Mouse (Mus musculus) hindbrain, embryonic 12.5 days (tissue): ENCODE measurements around the gene Mpg. TPM values are rescaled to one million over a fixed set of nuclear protein-coding genes. Genes with fewer than 3 reads are reported as not detected.

Experiments
- ATAC-seq: fragments of 200-750 bp; cut with Nextera tagmentation; 2 replicates; pipeline ENCODE4 v1.8.0; 2017; ENCODE audit warnings: moderate TSS enrichment; ENCODE audit not compliant: low FRiP score
- H3K27ac ChIP-seq: fragments of 300-500 bp; sonication (generic); 2 replicates; pipeline ENCODE4 v1.5.1; 2016; ENCODE audit warnings: mild to moderate bottlenecking
- H3K27me3 ChIP-seq: fragments of 300-500 bp; sonication (generic); 2 replicates; pipeline ENCODE4 v1.6.1; 2016; ENCODE audit warnings: mild to moderate bottlenecking
- H3K36me3 ChIP-seq: fragments of 300-500 bp; sonication (generic); 2 replicates; pipeline ENCODE4 v1.6.1; 2016; ENCODE audit warnings: mild to moderate bottlenecking
- H3K4me1 ChIP-seq: fragments of 300-500 bp; sonication (generic); 2 replicates; pipeline ENCODE4 v1.6.1; 2016
- H3K4me2 ChIP-seq: fragments of 300-500 bp; sonication (generic); replicated peaks from 2 replicates; pipeline ENCODE4 v1.6.1; 2016; ENCODE audit warnings: mild to moderate bottlenecking
- H3K4me3 ChIP-seq: fragments of 300-500 bp; sonication (generic); 2 replicates; pipeline ENCODE4 v1.5.1; 2016; ENCODE audit warnings: mild to moderate bottlenecking
- H3K9ac ChIP-seq: fragments of 300-500 bp; sonication (generic); 2 replicates; pipeline ENCODE4 v1.6.1; 2016; ENCODE audit warnings: mild to moderate bottlenecking, moderate library complexity
- H3K9me3 ChIP-seq: fragments of 300-500 bp; sonication (generic); replicated peaks from 2 replicates; pipeline ENCODE4 v1.6.1; 2016; ENCODE audit warnings: mild to moderate bottlenecking
- WGBS: fragments of 180-500 bp; shearing (Covaris S2); methylation state at CpG from one replicate; pipeline ENCODE4 v1.1.7; 2016; 5-methylcytosine and 5-hydroxymethylcytosine counted together
- polyA plus RNA-seq: library from polyadenylated mRNA; unstranded; fragments of >200 nt; fragmentation: Nextera tagmentation; extraction: Ambion mirVana; gene quantifications from 2 replicates; pipeline ENCODE4 v1.2.1, GENCODE M21; 2016

Gene Mpg
- polyA plus RNA-seq, 1 experiment from 2014 or later = 30.4 TPM

DNA sequence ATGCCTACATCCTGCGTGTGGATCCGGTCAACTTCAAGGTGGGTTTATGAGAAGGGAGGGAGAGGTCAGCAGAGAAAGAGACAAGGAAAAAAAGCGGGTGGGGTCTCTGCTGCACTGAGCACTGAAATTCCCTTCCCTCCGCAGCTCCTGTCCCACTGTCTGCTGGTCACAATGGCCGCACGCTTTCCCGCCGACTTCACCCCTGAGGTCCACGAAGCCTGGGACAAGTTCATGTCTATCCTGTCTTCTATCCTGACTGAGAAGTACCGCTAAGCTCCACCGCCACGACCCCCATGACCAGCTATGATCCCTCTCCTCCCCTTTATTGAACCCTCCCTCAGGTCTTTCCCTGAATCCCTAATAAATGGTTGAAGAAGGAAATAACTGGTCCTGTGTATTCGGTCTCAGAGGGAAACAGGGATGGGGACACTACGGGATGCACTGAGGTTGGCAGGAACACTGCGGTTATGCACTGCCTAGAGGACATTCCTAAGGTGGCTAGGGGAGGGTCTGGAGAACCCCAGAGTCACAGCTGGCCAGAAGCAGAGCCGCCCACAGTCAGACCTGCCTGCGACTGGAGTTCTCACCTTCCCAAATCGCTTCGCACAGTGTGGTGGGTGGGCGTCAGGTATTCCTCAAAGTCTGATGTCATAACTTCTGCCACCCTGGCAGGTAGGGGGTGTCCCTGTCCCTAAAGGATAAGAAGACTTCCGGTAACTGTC, 51.6 kb downstream of the Mpg start:
- no peaks in the 10 kb centered on the region for H3K9me3 ChIP-seq
- H3K36me3 ChIP-seq = no peaks in the 10 kb centered on the region
- WGBS = 72% methylated on average over 21 of the region's 21 CpGs
- no peak overlapping the region for H3K4me3 ChIP-seq
- no peak overlapping the region for H3K9ac ChIP-seq
- H3K27ac ChIP-seq = no peak overlapping the region
- H3K4me1 ChIP-seq = no peaks in the 10 kb centered on the region
- H3K4me2 ChIP-seq = no peak overlapping the region
- ATAC-seq = no peak
- H3K27me3 ChIP-seq = peaks cover 22% of the 10 kb centered on the region; the same call in 1 of the 2 replicates

GRCm38 (mm10) chr11:32278458-32278957, 52.2 kb downstream of the Mpg start:
- H3K27ac ChIP-seq = no peak overlapping the region
- no peak overlapping the region for H3K4me3 ChIP-seq
- H3K9ac ChIP-seq = no peak overlapping the region
- H3K27me3 ChIP-seq = peaks cover 22% of the 10 kb centered on the region; the same call in 1 of the 2 replicates
- WGBS = 82% methylated on average over 12 of the region's 12 CpGs
- no peaks in the 10 kb centered on the region for H3K9me3 ChIP-seq
- ATAC-seq = no peak
- H3K4me1 ChIP-seq = no peaks in the 10 kb centered on the region
- H3K36me3 ChIP-seq = no peaks in the 10 kb centered on the region
- H3K4me2 ChIP-seq = no peak overlapping the region

GRCm38 (mm10) chr11:32280646-32281045, 54.3 kb downstream of the Mpg start:
- 75% methylated on average over 2 of the region's 2 CpGs for WGBS
- Histone ChIP-seq H3K27me3 (peaks cover 22% of the 10 kb centered on the region; the same call in 1 of the 2 replicates), H3K4me1 (no peaks in the 10 kb centered on the region), H3K9ac (no peak overlapping the region), H3K4me2 (no peak overlapping the region), H3K27ac (no peak overlapping the region), H3K4me3 (no peak overlapping the region), H3K36me3 (no peaks in the 10 kb centered on the region), H3K9me3 (no peaks in the 10 kb centered on the region)
- no peak for ATAC-seq

- Histone ChIP-seq H3K4me1 (no peaks in the 10 kb centered on the region), H3K27ac (no peak overlapping the region), H3K4me2 (no peak overlapping the region), H3K27me3 (peaks cover 16% of the 10 kb centered on the region; the same call in 1 of the 2 replicates), H3K36me3 (no peaks in the 10 kb centered on the region), H3K9ac (no peak overlapping the region), H3K9me3 (no peaks in the 10 kb centered on the region), H3K4me3 (no peak overlapping the region)
- 63% methylated on average over 1 of the region's 1 CpGs for WGBS
- ATAC-seq = no peak
Observed at GRCm38 (mm10) chr11:32281416-32282144, 55.3 kb downstream of the Mpg start.

Other genes starting within 250 kb of the Mpg start
- gene Nsg2, start 226.0 kb upstream of the Mpg start, polyA plus RNA-seq = 190 and 217 TPM in 2 replicates
- not detected in 2 replicates for gene Il9r, start 26.2 kb upstream of the Mpg start, polyA plus RNA-seq
- gene Snrnp25, start 21.1 kb upstream of the Mpg start, polyA plus RNA-seq = 52.8 and 55.1 TPM in 2 replicates
- gene Rhbdf1, start 4.2 kb upstream of the Mpg start, polyA plus RNA-seq = 32.8 and 33.1 TPM in 2 replicates
- 51.3 and 51.7 TPM in 2 replicates for gene Nprl3, start 41.2 kb downstream of the Mpg start, polyA plus RNA-seq
- gene Hba-x, start 49.9 kb downstream of the Mpg start, polyA plus RNA-seq = 1,600 and 2,073 TPM in 2 replicates
- 2,983 and 3,718 TPM in 2 replicates for gene Hba-a1, start 57.0 kb downstream of the Mpg start, polyA plus RNA-seq
- 4.6 and 5.1 TPM in 2 replicates for gene Hbq1b, start 60.5 kb downstream of the Mpg start, polyA plus RNA-seq
- 6,460 and 7,804 TPM in 2 replicates for gene Hba-a2, start 70.0 kb downstream of the Mpg start, polyA plus RNA-seq
- gene Hbq1a, start 73.6 kb downstream of the Mpg start, polyA plus RNA-seq = 0.72 TPM in 1 of 2 replicates, not detected in the other
- gene Sh3pxd2b, start 121.3 kb downstream of the Mpg start, polyA plus RNA-seq = 29.5 and 31.7 TPM in 2 replicates
- gene Ubtd2, start 228.9 kb downstream of the Mpg start, polyA plus RNA-seq = 64.4 and 71.9 TPM in 2 replicates